Mouse (Mus musculus): ENCODE data around the gene Stra6l. TPM values are rescaled to one million over a fixed set of nuclear protein-coding genes. Genes with fewer than 3 reads are reported as not detected.

The Stra6l gene
- total RNA-seq, 2 experiments from 2014 or later: not detected

- ATAC-seq (replicated peaks; ENCODE audit: low FRiP score, low TSS enrichment, poor library complexity, severe bottlenecking): no peak
Measured at GRCm38 (mm10) chr4:45831996-45832395, 16.5 kb upstream of the Stra6l start.

- ATAC-seq (replicated peaks; ENCODE audit: low FRiP score, low TSS enrichment, poor library complexity, severe bottlenecking): no peak
Measured at GRCm38 (mm10) chr4:45833461-45833860, 15.0 kb upstream of the Stra6l start.

GRCm38 (mm10) chr4:45844355-45844754, 4.1 kb upstream of the Stra6l start:
- ATAC-seq (replicated peaks; ENCODE audit: low FRiP score, low TSS enrichment, poor library complexity, severe bottlenecking): no peak; the same call in 1 of the 2 replicates

GRCm38 (mm10) chr4:45846263-45846662, 2.2 kb upstream of the Stra6l start:
- no peak for ATAC-seq (replicated peaks; ENCODE audit: low FRiP score, low TSS enrichment, poor library complexity, severe bottlenecking)

- ATAC-seq (replicated peaks; ENCODE audit: low FRiP score, low TSS enrichment, poor library complexity, severe bottlenecking): no peak
Measured at GRCm38 (mm10) chr4:45848825-45849156, 327 bp downstream of the Stra6l start.

- no peak for ATAC-seq (replicated peaks; ENCODE audit: low FRiP score, low TSS enrichment, poor library complexity, severe bottlenecking)
Measured at GRCm38 (mm10) chr4:45849419-45849818, 955 bp downstream of the Stra6l start.

- no peak for ATAC-seq (replicated peaks; ENCODE audit: low FRiP score, low TSS enrichment, poor library complexity, severe bottlenecking)
Measured at GRCm38 (mm10) chr4:45851640-45852051, 3.2 kb downstream of the Stra6l start.

GRCm38 (mm10) chr4:45853496-45854246, 5.2 kb downstream of the Stra6l start:
- ATAC-seq (replicated peaks; ENCODE audit: low FRiP score, low TSS enrichment, poor library complexity, severe bottlenecking): no peak

- ATAC-seq (replicated peaks; ENCODE audit: low FRiP score, low TSS enrichment, poor library complexity, severe bottlenecking): 0 out of 2 replicates have a peak, but pooled peaks have one; percentile 55
Measured at GRCm38 (mm10) chr4:45855803-45856424, 7.5 kb downstream of the Stra6l start.

- ATAC-seq (replicated peaks; ENCODE audit: low FRiP score, low TSS enrichment, poor library complexity, severe bottlenecking): peak; percentile 37; the same call in 1 of the 2 replicates
Measured at GRCm38 (mm10) chr4:45861160-45861559, 12.7 kb downstream of the Stra6l start.

GRCm38 (mm10) chr4:45867416-45867815, 19.0 kb downstream of the Stra6l start:
- no peak for ATAC-seq (replicated peaks; ENCODE audit: low FRiP score, low TSS enrichment, poor library complexity, severe bottlenecking)

GRCm38 (mm10) chr4:45869021-45869815, 20.8 kb downstream of the Stra6l start:
- no peak for ATAC-seq (replicated peaks; ENCODE audit: low FRiP score, low TSS enrichment, poor library complexity, severe bottlenecking)

- ATAC-seq (replicated peaks; ENCODE audit: low FRiP score, low TSS enrichment, poor library complexity, severe bottlenecking): no peak
Measured at GRCm38 (mm10) chr4:45872147-45872546, 23.7 kb downstream of the Stra6l start.

- no peak for ATAC-seq (replicated peaks; ENCODE audit: low FRiP score, low TSS enrichment, poor library complexity, severe bottlenecking)
Measured at GRCm38 (mm10) chr4:45878929-45879328, 30.5 kb downstream of the Stra6l start.

- no peak for ATAC-seq (replicated peaks; ENCODE audit: low FRiP score, low TSS enrichment, poor library complexity, severe bottlenecking)
Measured at GRCm38 (mm10) chr4:45882521-45882920, 34.1 kb downstream of the Stra6l start.

- ATAC-seq (replicated peaks; ENCODE audit: low FRiP score, low TSS enrichment, poor library complexity, severe bottlenecking): no peak
Measured at GRCm38 (mm10) chr4:45883250-45883649, 34.8 kb downstream of the Stra6l start.

- no peak for ATAC-seq (replicated peaks; ENCODE audit: low FRiP score, low TSS enrichment, poor library complexity, severe bottlenecking)
Measured at GRCm38 (mm10) chr4:45889487-45889886, 41.0 kb downstream of the Stra6l start.

GRCm38 (mm10) chr4:45890066-45890761, 41.8 kb downstream of the Stra6l start, which contains the start of gene Ccdc180:
Ccdc180 (plus strand) TSS chr4:45890303.
- ATAC-seq (replicated peaks; ENCODE audit: low FRiP score, low TSS enrichment, poor library complexity, severe bottlenecking): peak; percentile 75

GRCm38 (mm10) chr4:45896425-45897081, 48.1 kb downstream of the Stra6l start:
- no peak for ATAC-seq (replicated peaks; ENCODE audit: low FRiP score, low TSS enrichment, poor library complexity, severe bottlenecking)

Measured in megakaryocyte-erythroid progenitor cell, adult 5-6 weeks (primary cell).